Mouse (Mus musculus): ENCODE measurements around the gene Isyna1.

Gene Isyna1

DNA sequence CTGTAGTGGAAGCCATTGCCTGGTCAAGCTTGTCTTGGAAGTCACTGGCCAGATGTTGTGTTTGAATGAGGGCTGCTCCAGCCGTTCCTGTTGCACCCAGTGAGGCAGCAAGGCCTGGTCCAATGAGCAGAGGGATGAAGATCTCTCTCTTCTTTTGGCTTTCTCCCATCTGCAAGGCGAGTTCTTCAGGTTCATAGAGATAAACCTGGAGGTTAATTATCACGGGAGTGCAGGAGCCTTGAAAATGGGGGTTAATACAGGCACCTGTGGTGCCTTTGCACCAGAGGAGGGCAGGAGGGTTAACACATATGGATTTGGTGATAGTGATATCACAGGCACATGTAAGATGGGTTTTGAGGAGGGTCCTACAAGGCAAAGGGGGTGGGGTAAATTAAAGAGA, 28.0 kb downstream of the Isyna1 start:
- no peak for DNase-seq (ENCODE audit: low spot score in 2 of 2)

DNA sequence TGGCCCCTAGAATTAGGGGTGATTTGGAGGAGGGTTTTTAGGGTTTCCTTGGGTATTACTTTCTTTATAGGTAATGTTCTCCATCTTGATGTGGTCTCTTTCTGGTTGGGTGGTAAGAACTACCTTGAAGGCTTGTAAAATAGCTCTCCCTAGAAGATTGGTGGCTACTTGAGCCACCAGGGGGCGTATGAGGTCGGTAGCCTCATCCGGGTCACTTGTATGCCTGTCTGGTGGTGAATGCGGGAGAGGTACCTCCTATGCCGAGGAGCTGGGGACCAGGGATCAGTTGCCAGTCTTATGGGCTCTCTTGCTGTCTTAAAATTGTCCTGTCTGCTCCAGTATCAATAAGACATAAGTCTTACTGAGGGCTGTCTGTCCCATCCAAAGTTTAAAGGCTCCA, 30.9 kb downstream of the Isyna1 start:
- no peak for DNase-seq (ENCODE audit: low spot score in 2 of 2)

DNA sequence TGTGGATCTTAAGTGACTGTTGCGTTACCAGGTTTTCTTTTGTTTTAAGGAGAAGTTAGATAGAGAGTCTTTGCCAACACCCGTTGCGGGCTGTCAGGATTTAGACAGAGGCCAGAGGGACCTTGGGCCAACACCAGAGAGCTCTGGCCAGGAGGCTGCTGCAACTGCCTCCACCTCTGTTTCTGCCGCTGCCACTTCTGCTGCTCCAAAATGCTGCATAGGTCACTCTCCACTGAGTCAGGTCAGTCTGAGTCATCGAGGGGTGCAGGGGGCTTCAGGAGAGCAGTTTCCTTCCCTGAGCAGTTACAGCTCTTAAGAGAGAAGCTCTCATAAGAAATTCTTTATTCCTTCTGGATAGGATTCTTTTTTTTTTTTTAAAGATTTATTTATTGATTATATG, 32.9 kb downstream of the Isyna1 start:
- DNase-seq (ENCODE audit: low spot score in 2 of 2): no peak

DNA sequence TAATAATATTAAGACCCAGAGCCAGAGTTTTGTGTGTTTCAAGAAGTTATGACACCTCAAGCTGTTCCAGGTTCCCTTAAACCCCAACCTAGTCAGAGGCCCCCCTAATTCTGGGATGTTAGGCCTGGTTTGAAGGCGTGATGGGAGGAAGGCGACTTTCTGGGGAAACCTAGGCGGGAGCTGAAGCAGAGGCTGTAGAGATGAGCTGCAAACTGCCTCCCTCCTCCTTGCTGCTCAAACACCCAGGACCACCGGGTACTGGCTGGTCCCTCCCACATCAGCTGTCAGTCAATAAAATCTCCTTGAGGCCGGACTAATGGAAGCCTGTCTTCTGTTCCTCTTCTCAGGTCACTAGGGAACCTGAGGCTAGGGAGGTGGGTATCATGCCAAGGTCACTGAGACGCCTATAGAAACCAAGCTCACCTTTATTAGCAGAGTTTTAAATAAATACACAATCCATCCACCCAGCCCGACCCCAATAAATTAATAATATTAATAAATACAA, 34.9 kb downstream of the Isyna1 start:
- no peak for DNase-seq (ENCODE audit: low spot score in 2 of 2)

DNA sequence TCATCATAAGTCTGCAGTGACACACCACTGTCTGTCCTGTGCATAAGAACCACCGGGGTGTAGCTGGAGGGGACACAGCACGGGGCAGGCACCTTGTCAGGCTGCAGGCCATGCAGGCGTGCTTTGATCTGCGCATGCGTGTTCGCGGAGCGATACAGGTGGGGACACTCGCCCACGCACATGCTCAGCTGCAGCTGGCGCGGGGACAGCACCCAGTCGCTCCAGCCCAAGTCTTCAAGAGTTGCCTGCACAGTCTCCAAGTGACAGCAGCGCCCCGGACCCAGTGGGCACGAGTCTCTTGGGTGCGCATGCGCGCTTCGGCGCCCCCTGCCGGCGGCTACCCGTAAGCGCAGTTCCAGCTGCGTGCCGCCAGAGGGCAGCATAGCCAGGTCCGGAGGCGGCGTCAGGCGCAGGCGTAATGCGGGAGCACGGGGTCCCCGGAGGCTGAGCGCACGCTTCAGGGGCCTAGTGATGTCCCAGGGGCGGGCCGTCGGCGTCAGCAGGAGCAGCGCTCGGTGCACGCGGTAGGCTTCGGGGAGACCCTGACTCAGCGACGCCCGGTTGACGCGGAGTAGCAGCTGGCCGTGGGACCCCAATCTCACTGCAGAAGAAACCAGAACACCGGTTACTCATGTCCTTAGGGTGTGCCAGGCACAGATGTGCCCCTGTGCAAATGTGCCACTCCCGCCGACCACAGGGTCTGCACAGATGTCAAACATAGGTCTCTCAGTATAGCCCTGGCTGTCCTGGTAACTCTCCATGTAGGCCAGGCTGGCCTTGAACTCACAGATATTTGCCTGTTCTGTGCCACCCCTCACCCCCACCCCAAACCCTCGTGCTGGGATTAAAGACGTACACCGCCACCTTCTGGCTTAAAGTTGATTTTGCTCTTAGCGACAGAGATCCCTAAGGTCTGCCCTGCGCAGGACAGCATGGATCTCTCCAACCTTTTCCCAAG, 35.7 kb downstream of the Isyna1 start:
- DNase-seq (ENCODE audit: low spot score in 2 of 2): peak; percentile 87 to 89

DNA sequence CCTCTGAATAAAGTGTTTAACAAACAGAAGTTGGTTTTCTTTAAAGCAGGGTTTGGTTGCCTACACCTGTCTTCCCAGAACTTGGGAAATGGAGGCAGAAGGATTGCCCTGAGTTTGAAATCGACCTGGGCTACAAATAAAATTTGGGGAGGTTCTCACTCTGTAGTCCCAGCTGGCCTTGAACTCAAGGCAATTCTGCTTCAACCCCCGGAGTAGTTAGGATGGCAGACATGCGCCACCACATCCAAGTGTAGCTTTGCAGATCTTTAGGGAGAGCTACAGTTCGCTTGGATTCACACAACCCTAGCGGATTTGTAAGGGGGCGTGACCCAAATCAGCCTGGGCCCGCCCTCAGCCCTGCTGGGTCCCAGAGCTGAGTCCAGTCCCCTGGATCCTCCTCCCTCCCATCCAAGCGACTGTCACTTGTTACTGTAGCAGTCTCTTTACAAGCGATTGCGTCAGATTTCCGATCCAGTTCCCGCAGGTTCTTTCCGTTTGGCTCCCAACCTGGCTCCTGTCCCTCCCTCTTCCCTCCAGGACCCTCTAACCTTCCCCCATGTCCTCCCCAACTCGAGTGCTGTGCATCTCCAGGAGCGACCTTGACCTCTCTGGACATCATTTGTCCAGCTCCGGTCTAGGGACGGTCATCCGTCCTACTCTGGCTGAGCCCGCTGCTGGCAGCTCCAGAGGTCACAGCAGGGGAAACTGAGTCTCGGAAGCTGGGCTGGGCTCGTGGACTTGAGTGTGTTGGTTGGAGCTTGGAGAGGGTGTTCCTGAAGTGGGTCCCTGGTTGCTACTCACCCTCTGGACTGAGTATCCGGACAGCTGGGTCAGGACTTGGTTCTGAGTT, 36.6 kb downstream of the Isyna1 start:
- DNase-seq (ENCODE audit: low spot score in 2 of 2): no peak

DNA sequence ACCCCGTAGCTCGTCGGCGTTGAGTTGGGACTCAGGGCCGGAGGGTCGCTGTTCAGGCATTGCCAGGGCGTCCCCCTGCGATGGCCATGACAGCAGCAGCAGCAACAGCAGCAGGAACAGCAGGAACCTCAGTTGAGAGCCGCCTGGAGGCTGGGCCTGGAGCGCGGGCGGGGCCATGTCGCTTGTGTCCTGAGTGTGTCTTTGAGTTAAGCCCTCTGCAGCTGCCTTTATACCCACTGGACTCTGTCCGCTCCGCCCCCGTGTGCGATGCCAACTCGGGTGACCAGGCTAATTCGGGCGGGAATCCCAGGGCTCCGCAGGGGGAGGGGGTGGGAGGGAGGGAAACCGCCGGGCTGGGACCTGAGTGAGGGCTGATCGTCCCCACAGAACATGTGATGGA, 37.3 kb downstream of the Isyna1 start:
- no peak for DNase-seq (ENCODE audit: low spot score in 2 of 2)

DNA sequence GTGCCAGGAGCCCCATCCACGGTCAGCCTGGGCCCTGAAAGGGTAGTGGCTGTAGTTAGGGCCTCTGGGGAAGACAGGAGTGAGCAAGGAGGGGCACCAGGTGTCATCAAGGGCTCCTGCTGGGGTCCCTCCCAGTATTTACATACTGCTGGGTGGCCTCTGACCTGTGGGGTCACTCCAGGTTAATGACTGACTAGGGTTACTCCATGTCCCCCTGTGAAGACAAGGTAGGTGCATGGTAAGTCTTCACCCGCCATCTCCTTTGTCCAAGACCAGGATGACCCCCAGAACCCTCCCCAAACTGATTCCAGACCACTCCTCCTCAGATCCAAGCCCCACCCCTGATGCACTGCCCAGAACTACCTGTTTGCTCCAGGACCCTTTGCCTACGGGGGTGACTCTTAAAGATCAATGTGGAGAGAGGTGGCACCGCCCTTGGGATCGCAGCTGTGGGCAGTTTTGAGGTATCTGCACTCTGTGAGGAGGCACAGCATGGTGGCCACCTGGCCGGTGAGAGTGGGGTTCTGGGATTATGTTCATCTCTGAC, 38.2 kb downstream of the Isyna1 start, which contains the start of gene Gdf15:
Gene Gdf15 (minus strand): TSS at position 111 of the 547 bp plus-strand sequence.
- no peak for DNase-seq (ENCODE audit: low spot score in 2 of 2)

DNA sequence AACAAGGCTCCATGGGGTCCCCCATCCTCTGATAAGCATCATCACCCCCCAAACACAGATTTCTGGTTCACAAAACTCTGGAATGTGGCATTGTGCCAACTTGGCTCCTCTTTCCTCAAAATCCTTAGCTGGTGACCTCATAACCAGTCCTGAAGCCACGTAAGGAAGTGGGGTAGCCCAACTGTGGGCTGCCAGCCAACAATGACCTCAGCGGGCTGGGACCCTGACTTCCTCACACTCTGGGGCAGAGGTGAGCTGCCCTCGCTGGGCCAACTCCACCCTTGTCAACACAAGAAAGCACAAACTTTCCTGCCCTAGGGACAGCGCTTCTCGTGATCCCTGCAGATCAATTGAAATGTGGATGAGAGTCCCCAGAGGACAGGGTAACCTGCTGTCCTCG, 39.9 kb downstream of the Isyna1 start:
- DNase-seq (ENCODE audit: low spot score in 2 of 2): no peak

DNA sequence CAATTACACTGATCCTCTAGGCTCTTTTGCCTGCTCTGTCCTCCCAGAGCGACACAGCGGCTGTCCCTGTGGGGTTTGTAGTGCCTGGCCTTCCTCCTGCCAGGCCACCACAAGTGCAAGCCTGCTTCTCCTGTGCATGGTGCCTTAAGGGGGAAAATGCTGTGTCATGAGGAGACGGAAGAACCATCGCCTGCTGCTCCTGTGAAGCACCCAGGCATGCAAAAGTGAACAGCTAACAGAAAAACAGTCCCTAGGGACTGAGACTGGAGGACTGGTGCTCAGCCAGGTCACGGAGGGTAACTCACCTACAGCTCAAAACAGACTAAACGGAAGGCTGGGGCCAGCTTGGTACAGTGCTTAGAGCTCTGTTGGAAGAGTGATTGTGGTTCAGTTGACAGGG, 41.4 kb downstream of the Isyna1 start:
- no peak for DNase-seq (ENCODE audit: low spot score in 2 of 2)

DNA sequence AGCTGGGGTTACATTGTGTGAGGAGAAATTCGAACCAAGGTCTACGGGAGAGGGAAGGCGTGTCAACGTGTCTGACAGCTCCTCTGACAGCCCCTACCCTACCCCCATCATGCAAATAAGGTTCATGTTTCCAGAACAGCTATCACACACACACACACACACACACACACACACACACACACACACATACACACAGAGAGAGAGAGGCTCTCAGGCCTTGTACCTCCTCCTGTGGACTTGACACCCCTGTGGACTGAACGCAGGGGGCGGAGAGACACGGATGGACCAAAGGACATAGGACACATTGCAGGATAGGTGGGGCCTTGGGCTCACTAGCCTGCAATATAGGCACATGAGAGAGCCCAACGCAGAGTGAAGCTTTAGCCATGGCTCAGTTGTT, 42.7 kb downstream of the Isyna1 start:
- no peak for DNase-seq (ENCODE audit: low spot score in 2 of 2)

DNA sequence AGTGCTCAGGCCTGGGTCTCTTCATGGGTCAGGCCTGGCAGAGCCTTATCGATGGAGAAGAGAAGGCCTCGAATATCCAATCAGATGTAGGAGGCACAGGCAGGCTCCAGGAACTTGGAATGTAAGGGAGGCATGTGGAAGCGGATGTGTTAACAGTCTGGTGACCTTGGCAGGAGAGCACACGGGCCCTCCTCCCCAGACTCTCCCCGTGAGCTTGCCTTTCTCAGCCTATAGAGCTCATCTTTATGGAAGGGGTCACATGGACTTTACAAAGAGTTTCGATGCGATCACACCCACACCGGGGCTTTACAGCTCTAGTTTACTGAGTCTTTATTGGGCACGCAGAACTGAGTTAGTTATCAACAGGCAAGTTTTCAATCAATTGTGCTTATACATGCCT, 44.6 kb downstream of the Isyna1 start:
- no peak for DNase-seq (ENCODE audit: low spot score in 2 of 2)

DNA sequence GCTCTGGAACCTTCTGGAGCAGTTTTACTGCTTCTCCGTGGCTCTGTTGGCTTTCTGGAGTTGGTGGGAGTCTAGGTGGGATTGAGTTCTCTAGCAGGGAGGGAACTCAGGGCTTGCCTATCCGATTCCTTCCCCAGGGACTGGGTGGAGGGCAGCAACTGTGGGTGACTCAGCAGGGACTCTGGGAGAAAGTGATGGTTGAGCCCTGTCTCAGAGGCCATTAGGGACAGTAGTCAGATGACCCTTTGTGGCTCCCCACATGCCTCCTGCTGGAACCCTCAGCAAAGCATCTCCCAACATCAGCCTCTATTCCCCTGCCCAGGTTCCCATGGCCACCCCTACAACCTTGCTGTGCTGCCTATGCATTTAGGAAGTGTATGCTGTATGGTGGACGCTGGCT, 48.8 kb downstream of the Isyna1 start:
- no peak for DNase-seq (ENCODE audit: low spot score in 2 of 2)

DNA sequence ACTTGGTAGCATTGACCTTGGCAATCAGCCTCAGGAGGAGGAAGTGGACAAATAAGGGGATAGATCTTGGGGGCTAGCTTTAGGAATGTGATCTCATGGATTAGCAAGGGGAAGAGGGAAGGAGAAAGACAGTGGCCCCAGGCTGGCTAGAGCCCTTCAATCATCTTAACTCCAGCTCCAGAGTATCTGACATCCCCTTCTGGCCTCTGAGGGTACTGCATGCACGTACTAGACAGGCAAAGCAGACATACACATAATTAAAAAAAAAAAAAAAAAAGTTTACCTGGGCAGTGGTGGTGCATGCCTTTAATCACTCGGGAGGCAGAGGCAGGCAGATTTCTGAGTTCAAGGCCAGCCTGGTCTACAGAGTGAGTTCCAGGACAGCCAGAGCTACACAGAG, 49.9 kb downstream of the Isyna1 start:
- DNase-seq (ENCODE audit: low spot score in 2 of 2): no peak

DNA sequence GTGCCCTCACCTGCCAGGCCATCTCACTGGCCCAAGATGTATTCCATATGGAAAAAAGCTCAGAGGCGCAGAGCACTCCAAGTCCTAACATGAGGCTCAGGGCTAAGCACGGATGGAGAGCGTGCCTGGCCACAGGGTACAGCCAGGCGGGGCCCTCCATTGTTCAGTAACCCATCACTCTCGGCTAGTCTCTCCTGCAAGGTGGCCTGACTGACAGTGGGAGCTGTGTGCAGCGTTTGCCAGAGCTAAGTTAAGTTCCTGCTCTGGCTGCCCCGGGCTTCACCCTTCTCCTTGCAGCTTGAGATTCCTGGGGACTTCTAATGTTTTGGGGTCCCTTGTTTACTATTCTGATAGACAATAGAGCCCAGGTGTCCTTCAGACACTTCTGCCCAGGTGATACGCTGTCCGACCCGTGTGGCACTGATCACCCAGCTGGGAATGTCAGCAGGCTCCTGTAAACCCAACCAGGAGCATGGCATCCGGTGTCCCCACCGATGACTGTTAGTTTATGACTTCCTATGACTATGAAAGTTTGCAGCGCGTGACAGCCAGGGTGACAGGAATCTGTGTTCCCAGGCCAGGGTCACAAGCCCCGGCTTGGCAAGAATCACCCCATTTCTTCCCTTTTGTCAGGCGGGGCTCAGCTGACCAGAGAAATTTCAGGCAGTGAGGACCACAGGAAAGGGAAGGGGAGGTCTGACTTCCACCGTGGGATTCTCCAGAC, 51.5 kb downstream of the Isyna1 start:
- no peak for DNase-seq (ENCODE audit: low spot score in 2 of 2)

DNA sequence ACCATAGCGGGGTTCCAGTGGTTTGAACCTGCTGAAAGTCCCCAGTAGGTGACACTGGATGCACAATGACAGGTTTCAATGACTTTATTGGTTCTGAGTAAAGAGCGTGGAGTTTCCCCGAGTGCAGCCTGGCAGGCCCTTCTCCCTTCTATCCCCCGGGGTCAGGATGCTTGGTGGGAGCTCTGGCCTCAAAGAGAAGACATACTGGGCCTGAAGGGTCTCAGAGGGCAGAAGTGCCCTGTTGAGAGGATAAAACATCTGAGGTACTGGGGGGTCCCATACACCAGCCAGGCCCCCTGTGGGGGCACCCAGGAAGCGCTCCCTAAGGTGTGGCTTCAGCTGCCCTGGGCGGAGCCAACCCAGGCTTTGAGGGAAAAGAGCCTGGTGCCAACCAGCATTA, 52.2 kb downstream of the Isyna1 start:
- no peak for DNase-seq (ENCODE audit: low spot score in 2 of 2)

DNA sequence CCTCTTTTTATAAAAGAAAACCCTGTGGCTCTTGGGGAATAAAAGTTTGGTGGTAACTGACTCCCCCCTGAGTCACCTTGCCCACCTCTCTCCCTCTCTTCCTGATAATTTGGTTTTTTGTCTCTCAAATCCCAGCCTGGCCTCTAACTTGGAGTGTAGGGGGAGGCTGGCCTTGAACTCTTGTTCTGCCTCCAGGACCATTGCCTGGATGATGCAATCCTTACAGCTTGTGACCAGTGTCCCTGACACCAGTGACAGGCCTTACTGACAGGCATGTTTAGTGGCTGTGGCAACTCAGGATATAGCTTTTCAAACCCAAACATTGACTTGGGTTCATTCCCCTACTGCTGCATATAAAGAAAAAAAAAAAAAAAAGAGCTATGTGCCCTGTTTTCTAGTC, 52.6 kb downstream of the Isyna1 start:
- DNase-seq (ENCODE audit: low spot score in 2 of 2): no peak

Data from right cerebral cortex, postnatal 36 days (tissue).